Mouse (Mus musculus): ENCODE data around the gene Bap1. TPM values are rescaled to one million over a fixed set of nuclear protein-coding genes. Genes with fewer than 3 reads are reported as not detected.

Bap1 gene
- 55.1 and 61.2 TPM in 2 replicates for total RNA-seq (2017)

- peak; percentile 87 for ATAC-seq (ENCODE audit: extremely low read depth, insufficient number of reproducible peaks, low FRiP score, poor library complexity, severe bottlenecking)
Observed at GRCm38 (mm10) chr14:31251084-31251604, at the start of gene Bap1, which contains the start of gene Phf7. Gene Bap1, plus strand, starts transcription at chr14:31251450. Gene Phf7, minus strand, starts transcription at chr14:31251317.

- no peak for ATAC-seq (ENCODE audit: extremely low read depth, insufficient number of reproducible peaks, low FRiP score, poor library complexity, severe bottlenecking)
Observed at GRCm38 (mm10) chr14:31204844-31205243, 46.4 kb upstream of the Bap1 start.

- ATAC-seq (ENCODE audit: extremely low read depth, insufficient number of reproducible peaks, low FRiP score, poor library complexity, severe bottlenecking), result no peak
Observed at GRCm38 (mm10) chr14:31205244-31205561, 46.0 kb upstream of the Bap1 start.

- ATAC-seq (ENCODE audit: extremely low read depth, insufficient number of reproducible peaks, low FRiP score, poor library complexity, severe bottlenecking), result no peak
Observed at GRCm38 (mm10) chr14:31205562-31206467, 45.4 kb upstream of the Bap1 start.

- peak; percentile 78 for ATAC-seq (ENCODE audit: extremely low read depth, insufficient number of reproducible peaks, low FRiP score, poor library complexity, severe bottlenecking)
Observed at GRCm38 (mm10) chr14:31206472-31206981, 44.7 kb upstream of the Bap1 start.

- no peak for ATAC-seq (ENCODE audit: extremely low read depth, insufficient number of reproducible peaks, low FRiP score, poor library complexity, severe bottlenecking)
Observed at GRCm38 (mm10) chr14:31207070-31207830, 44.0 kb upstream of the Bap1 start.

GRCm38 (mm10) chr14:31208084-31208483 lies 43.2 kb upstream of the Bap1 start, which contains the start of gene Tnnc1:
Gene Tnnc1, plus strand, starts transcription at chr14:31208312.
- no peak for ATAC-seq (ENCODE audit: extremely low read depth, insufficient number of reproducible peaks, low FRiP score, poor library complexity, severe bottlenecking)

GRCm38 (mm10) chr14:31209133-31209557 lies 42.1 kb upstream of the Bap1 start:
- ATAC-seq (ENCODE audit: extremely low read depth, insufficient number of reproducible peaks, low FRiP score, poor library complexity, severe bottlenecking), result no peak

- ATAC-seq (ENCODE audit: extremely low read depth, insufficient number of reproducible peaks, low FRiP score, poor library complexity, severe bottlenecking), result no peak
Observed at GRCm38 (mm10) chr14:31211854-31212253, 39.4 kb upstream of the Bap1 start.

GRCm38 (mm10) chr14:31212499-31212898 lies 38.8 kb upstream of the Bap1 start:
- ATAC-seq (ENCODE audit: extremely low read depth, insufficient number of reproducible peaks, low FRiP score, poor library complexity, severe bottlenecking), result no peak

- no peak for ATAC-seq (ENCODE audit: extremely low read depth, insufficient number of reproducible peaks, low FRiP score, poor library complexity, severe bottlenecking)
Observed at GRCm38 (mm10) chr14:31213868-31214267, 37.4 kb upstream of the Bap1 start.

GRCm38 (mm10) chr14:31214684-31215083 lies 36.6 kb upstream of the Bap1 start:
- ATAC-seq (ENCODE audit: extremely low read depth, insufficient number of reproducible peaks, low FRiP score, poor library complexity, severe bottlenecking), result no peak

GRCm38 (mm10) chr14:31215157-31216002 lies 35.9 kb upstream of the Bap1 start:
- peak; percentile 84 for ATAC-seq (ENCODE audit: extremely low read depth, insufficient number of reproducible peaks, low FRiP score, poor library complexity, severe bottlenecking)

- ATAC-seq (ENCODE audit: extremely low read depth, insufficient number of reproducible peaks, low FRiP score, poor library complexity, severe bottlenecking), result no peak
Observed at GRCm38 (mm10) chr14:31216846-31217245, 34.4 kb upstream of the Bap1 start, which contains the start of gene Nisch. Gene Nisch, minus strand, starts transcription at chr14:31216946.

GRCm38 (mm10) chr14:31217666-31218065 lies 33.6 kb upstream of the Bap1 start, which contains the start of gene Sema3g:
Gene Sema3g, plus strand, starts transcription at chr14:31217860.
- peak; percentile 30; the same call in 1 of the 2 replicates for ATAC-seq (ENCODE audit: extremely low read depth, insufficient number of reproducible peaks, low FRiP score, poor library complexity, severe bottlenecking)

- no peak for ATAC-seq (ENCODE audit: extremely low read depth, insufficient number of reproducible peaks, low FRiP score, poor library complexity, severe bottlenecking)
Observed at GRCm38 (mm10) chr14:31226978-31227377, 24.3 kb upstream of the Bap1 start.

- ATAC-seq (ENCODE audit: extremely low read depth, insufficient number of reproducible peaks, low FRiP score, poor library complexity, severe bottlenecking), result peak; percentile 47
Observed at GRCm38 (mm10) chr14:31228234-31228633, 23.0 kb upstream of the Bap1 start.

- no peak for ATAC-seq (ENCODE audit: extremely low read depth, insufficient number of reproducible peaks, low FRiP score, poor library complexity, severe bottlenecking)
Observed at GRCm38 (mm10) chr14:31230442-31230841, 20.8 kb upstream of the Bap1 start.
